Mouse (Mus musculus) midbrain, embryonic 10.5 days (tissue): ENCODE results near the gene Slitrk1. TPM values are rescaled to one million over a fixed set of nuclear protein-coding genes. Genes with fewer than 3 reads are reported as not detected.

Source experiments
- DNase-seq: peaks from one replicate; pipeline ENCODE4 v3.0.0-alpha.2; 2017; ENCODE audit warnings: low spot score
- H3K27ac ChIP-seq: fragments of 300-500 bp; sonication (generic); replicated peaks from 2 replicates; pipeline ENCODE4 v1.5.1; 2016; ENCODE audit warnings: mild to moderate bottlenecking
- H3K27me3 ChIP-seq: fragments of 300-500 bp; sonication (generic); 2 replicates; pipeline ENCODE4 v1.6.1; 2016; ENCODE audit warnings: low read depth, mild to moderate bottlenecking; ENCODE audit not compliant: poor library complexity, severe bottlenecking
- H3K36me3 ChIP-seq: fragments of 300-500 bp; sonication (generic); 2 replicates; pipeline ENCODE4 v1.6.1; 2016; ENCODE audit warnings: mild to moderate bottlenecking, moderate library complexity
- H3K4me1 ChIP-seq: fragments of 300-500 bp; sonication (generic); 2 replicates; pipeline ENCODE4 v1.6.1; 2016
- H3K4me3 ChIP-seq: fragments of 300-500 bp; sonication (generic); 2 replicates; pipeline ENCODE4 v1.5.1; 2016; ENCODE audit warnings: mild to moderate bottlenecking, moderate library complexity
- H3K9me3 ChIP-seq: fragments of 300-500 bp; sonication (generic); replicated peaks from 2 replicates; pipeline ENCODE4 v1.6.1; 2016; ENCODE audit warnings: mild to moderate bottlenecking
- WGBS: fragments of 180-500 bp; shearing (Covaris S2); methylation state at CpG from one replicate; pipeline ENCODE4 v1.1.7; 2016; 5-methylcytosine and 5-hydroxymethylcytosine counted together
- polyA plus RNA-seq: library from polyadenylated mRNA; unstranded; fragments of >200 nt; fragmentation: Nextera tagmentation; extraction: Ambion mirVana; gene quantifications from 2 replicates; pipeline ENCODE4 v1.2.1, GENCODE M21; 2016

Gene Slitrk1
- polyA plus RNA-seq, 1 experiment from 2014 or later = 2.0 TPM

DNA sequence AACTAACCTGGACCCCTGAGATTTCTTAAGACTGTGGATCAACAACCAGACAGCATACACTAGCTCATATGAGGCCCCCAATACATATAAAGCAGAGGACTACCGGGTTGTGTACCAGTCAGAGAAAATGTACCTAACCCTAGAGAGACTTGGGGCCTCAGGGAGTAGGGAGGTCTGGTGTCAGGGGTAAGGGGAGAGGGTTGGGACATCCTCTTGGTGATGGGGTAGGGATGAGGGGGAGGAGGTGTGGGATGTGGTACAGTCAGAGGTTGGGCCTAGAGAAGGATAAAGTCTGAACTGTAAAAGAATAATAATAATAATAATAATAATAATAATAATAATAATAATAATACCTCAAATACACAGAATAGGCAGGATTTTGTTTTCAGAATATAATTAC, 54.6 kb downstream of the Slitrk1 start:
- no peak overlapping the region for H3K27ac ChIP-seq
- WGBS = 91% methylated on average over 1 of the region's 1 CpGs
- H3K9me3 ChIP-seq = no peaks in the 10 kb centered on the region
- H3K4me1 ChIP-seq = peaks cover 4% of the 10 kb centered on the region; the same call in 1 of the 2 replicates
- no peaks in the 10 kb centered on the region for H3K27me3 ChIP-seq
- H3K36me3 ChIP-seq = no peaks in the 10 kb centered on the region
- no peak for DNase-seq
- H3K4me3 ChIP-seq = no peak overlapping the region
